Mouse (Mus musculus) myocyte (in vitro differentiated cells): ENCODE measurements around the gene Dpf2. TPM values are rescaled to one million over a fixed set of nuclear protein-coding genes. Genes with fewer than 3 reads are reported as not detected.

Experiments used
- H3K27me3 ChIP-seq: one replicate; pipeline ENCODE4 v1.6.1; 2011; ENCODE audit not compliant: control insufficient read depth, insufficient read depth, insufficient read length
- H3K36me3 ChIP-seq: one replicate; pipeline ENCODE4 v1.6.1; 2011; ENCODE audit not compliant: control insufficient read depth, insufficient read depth
- H3K4me2 ChIP-seq: one replicate; pipeline ENCODE4 v1.6.1; 2011; ENCODE audit warnings: low read depth, control low read depth
- H3K4me3 ChIP-seq: one replicate; pipeline ENCODE4 v1.5.1; 2011; ENCODE audit warnings: mild to moderate bottlenecking, control low read depth, moderate library complexity
- H3K79me2 ChIP-seq: one replicate; pipeline ENCODE4 v1.6.1; 2011; ENCODE audit not compliant: control insufficient read depth, insufficient read depth
- H3ac ChIP-seq: one replicate; pipeline ENCODE4 v1.6.1; 2011; ENCODE audit not compliant: control insufficient read depth, insufficient read length
- CEBPB ChIP-seq: IDR thresholded peaks from 2 replicates; pipeline ENCODE4 v1.6.1; 2011; ENCODE audit warnings: mild to moderate bottlenecking, moderate library complexity; ENCODE audit not compliant: poor library complexity, insufficient read depth, severe bottlenecking
- E2F4 ChIP-seq: IDR thresholded peaks from one replicate; pipeline ENCODE4 v1.6.1; 2011; ENCODE audit warnings: mild to moderate bottlenecking, control low read depth, moderate library complexity; ENCODE audit not compliant: insufficient read depth
- MAX ChIP-seq: IDR thresholded peaks from one replicate; pipeline ENCODE4 v1.6.1; 2011; ENCODE audit warnings: low read depth, mild to moderate bottlenecking, control low read depth
- MYOD1 ChIP-seq, 3 experiments: IDR thresholded peaks; one replicate each; pipeline ENCODE4 v1.6.1; 2011; ENCODE audit warnings: control low read depth in 2 of 3, low read depth in 2 of 3, mild to moderate bottlenecking in 2 of 3, moderate library complexity in 1 of 3; ENCODE audit not compliant: insufficient read length in 2 of 3, control insufficient read depth in 1 of 3
- MYOG ChIP-seq, 3 experiments: IDR thresholded peaks; one replicate each; pipeline ENCODE4 v1.6.1; 2011; ENCODE audit warnings: control low read depth in 2 of 3, low read depth in 2 of 3, mild to moderate bottlenecking in 2 of 3; ENCODE audit not compliant: insufficient read length in 2 of 3, control insufficient read depth in 1 of 3, insufficient read depth in 1 of 3
- POLR2A ChIP-seq: IDR thresholded peaks from one replicate; pipeline ENCODE4 v1.6.1; 2011; ENCODE audit warnings: low read depth, mild to moderate bottlenecking, control low read depth, moderate library complexity; ENCODE audit not compliant: insufficient read length
- POLR2AphosphoS2 ChIP-seq: IDR thresholded peaks from one replicate; pipeline ENCODE4 v1.6.1; 2011; ENCODE audit warnings: low read depth, control low read depth; ENCODE audit not compliant: insufficient read length
- REST ChIP-seq: IDR thresholded peaks from one replicate; pipeline ENCODE4 v1.6.1; 2011; ENCODE audit warnings: mild to moderate bottlenecking, control low read depth, moderate library complexity; ENCODE audit not compliant: insufficient read depth, insufficient read length
- SRF ChIP-seq: IDR thresholded peaks from one replicate; pipeline ENCODE4 v1.6.1; 2011; ENCODE audit warnings: low read depth; ENCODE audit not compliant: control insufficient read depth, insufficient read length
- TCF12 ChIP-seq: IDR thresholded peaks from one replicate; pipeline ENCODE4 v1.6.1; 2011; ENCODE audit warnings: mild to moderate bottlenecking, control low read depth; ENCODE audit not compliant: poor library complexity, insufficient read depth, severe bottlenecking
- TCF3 ChIP-seq: IDR thresholded peaks from one replicate; pipeline ENCODE4 v1.6.1; 2011; ENCODE audit warnings: low read depth, control low read depth; ENCODE audit not compliant: insufficient read length
- USF1 ChIP-seq: IDR thresholded peaks from one replicate; pipeline ENCODE4 v1.6.1; 2011; ENCODE audit warnings: low read depth, mild to moderate bottlenecking, control low read depth, moderate library complexity
- polyA plus RNA-seq: library from polyadenylated mRNA; unstranded; fragments of >200 nt; fragmentation: generic; extraction: Trizol; gene quantifications from one replicate; pipeline ENCODE4 v1.2.1, GENCODE M21; 2012; ENCODE audit warnings: missing spikeins

Dpf2 gene
- polyA plus RNA-seq, 1 experiment: 78.5 TPM

GRCm38 (mm10) chr19:5881155-5881554 lies 31.7 kb downstream of the Dpf2 start:
- no peak overlapping the region for H3K4me2 ChIP-seq
- H3K27me3 ChIP-seq: no peaks in the 10 kb centered on the region
- no peaks in the 10 kb centered on the region for H3K36me3 ChIP-seq
- H3K4me3 ChIP-seq: no peak overlapping the region
- H3K79me2 ChIP-seq: no peaks in the 10 kb centered on the region
- no peak overlapping the region for H3ac ChIP-seq
- TF ChIP-seq MAX (no peak), TCF12 (no peak)

- no peak overlapping the region for H3ac ChIP-seq
These were observed 33.1 kb downstream of the Dpf2 start for GRCm38 (mm10) chr19:5879735-5880134.

GRCm38 (mm10) chr19:5878916-5879315 lies 33.9 kb downstream of the Dpf2 start:
- H3K36me3 ChIP-seq: no peaks in the 10 kb centered on the region
- TF ChIP-seq TCF3 (no peak), MAX (no peak), USF1 (no peak), REST (no peak), E2F4 (no peak), SRF (no peak), POLR2A (no peak), CEBPB (no peak), TCF12 (no peak), MYOG (IDR thresholded peaks at IDR 0.05; ENCODE audit: control insufficient read depth in 1 of 3, insufficient read depth in 1 of 3, insufficient read length in 2 of 3, low read depth in 2 of 3) (no peak), MYOD1 (IDR thresholded peaks at IDR 0.05; ENCODE audit: control insufficient read depth in 1 of 3, insufficient read length in 2 of 3, low read depth in 2 of 3) (no peak), POLR2AphosphoS2 (no peak)
- H3K4me2 ChIP-seq: peak overlapping the region; percentile 83
- H3K79me2 ChIP-seq: peaks cover 11% of the 10 kb centered on the region
- H3ac ChIP-seq: peak overlapping the region; percentile 13
- peak overlapping the region; percentile 16 for H3K4me3 ChIP-seq
- H3K27me3 ChIP-seq: no peaks in the 10 kb centered on the region

More at GRCm38 (mm10) chr19:5879735-5880134, 33.1 kb downstream of the Dpf2 start:
- Histone ChIP-seq H3K36me3 (no peaks in the 10 kb centered on the region), H3K4me2 (no peak overlapping the region), H3K79me2 (peaks cover 5% of the 10 kb centered on the region), H3K4me3 (no peak overlapping the region), H3K27me3 (no peaks in the 10 kb centered on the region)
- TF ChIP-seq SRF (no peak), USF1 (no peak), REST (no peak)

GRCm38 (mm10) chr19:5878362-5878722 lies 34.5 kb downstream of the Dpf2 start:
- Histone ChIP-seq H3ac (peak overlapping the region; percentile 13), H3K4me3 (peak overlapping the region; percentile 16), H3K36me3 (no peaks in the 10 kb centered on the region), H3K27me3 (no peaks in the 10 kb centered on the region), H3K4me2 (peak overlapping the region; percentile 83), H3K79me2 (peaks cover 16% of the 10 kb centered on the region)
- TF ChIP-seq SRF: no peak

- TF ChIP-seq MYOD1 (IDR thresholded peaks at IDR 0.05; ENCODE audit: control insufficient read depth in 1 of 3, insufficient read length in 2 of 3, low read depth in 2 of 3): no peak
- TF ChIP-seq POLR2A: peak; percentile 25
- Histone ChIP-seq H3ac (peak within 1 kb of the TSS; percentile 13), H3K36me3 (no peaks in the 10 kb centered on the region), H3K79me2 (peaks cover 21% of the 10 kb centered on the region), H3K4me2 (peak within 1 kb of the TSS; percentile 83), H3K27me3 (no peaks in the 10 kb centered on the region), H3K4me3 (peak within 1 kb of the TSS; percentile 16)
These were observed 35.0 kb downstream of the Dpf2 start, which contains the start of gene Slc25a45 for GRCm38 (mm10) chr19:5877618-5878361. TSS of gene Slc25a45 (plus strand) at chr19:5877808.

- peak within 1 kb of the TSS; percentile 92 for H3K4me2 ChIP-seq
- H3K79me2 ChIP-seq: peaks cover 24% of the 10 kb centered on the region
- TF ChIP-seq MAX: no peak
- TF ChIP-seq CEBPB: no peak
- TF ChIP-seq POLR2A: peak; percentile 82
- TF ChIP-seq E2F4: no peak
- TF ChIP-seq POLR2AphosphoS2: peak; percentile 75
- TF ChIP-seq TCF12: no peak
- peaks cover 3% of the 10 kb centered on the region for H3K36me3 ChIP-seq
- peak within 1 kb of the TSS; percentile 68 for H3ac ChIP-seq
- H3K27me3 ChIP-seq: no peaks in the 10 kb centered on the region
- peak within 1 kb of the TSS; percentile 59 for H3K4me3 ChIP-seq
These were observed 37.8 kb downstream of the Dpf2 start, which contains the start of gene Frmd8 for GRCm38 (mm10) chr19:5874969-5875480. TSS of gene Frmd8 (minus strand) at chr19:5875274.
